Mouse (Mus musculus) stomach, embryonic 16.5 days (tissue): ENCODE measurements at regions not wholly inside any gene's neighbourhood (a gene's known extent, or its start where the extent isn't known, plus 50 kb on each side); places are given as distances from the start of the nearest gene placed in this dataset.

ENCODE experiments used
- ATAC-seq: fragments of 200-750 bp; cut with Nextera tagmentation; 2 replicates; pipeline ENCODE4 v1.8.0; 2017; ENCODE audit warnings: moderate number of reproducible peaks, moderate TSS enrichment; ENCODE audit not compliant: insufficient read depth, low FRiP score
- H3K27ac ChIP-seq: fragments of 300-500 bp; sonication (generic); 2 replicates; pipeline ENCODE4 v1.5.1; 2014; ENCODE audit warnings: low read length
- H3K27me3 ChIP-seq: fragments of 300-500 bp; sonication (generic); 2 replicates; pipeline ENCODE4 v1.6.1; 2014; ENCODE audit warnings: low read length, control low read depth, mixed read lengths; ENCODE audit not compliant: control insufficient read depth, insufficient read depth
- H3K36me3 ChIP-seq: fragments of 300-500 bp; sonication (generic); 2 replicates; pipeline ENCODE4 v1.6.1; 2014; ENCODE audit warnings: low read length; ENCODE audit not compliant: control insufficient read depth, insufficient read depth
- H3K4me1 ChIP-seq: fragments of 300-500 bp; sonication (generic); 2 replicates; pipeline ENCODE4 v1.6.1; 2014; ENCODE audit warnings: low read length, control low read depth, mixed read lengths; ENCODE audit not compliant: control insufficient read depth, insufficient read depth
- H3K4me2 ChIP-seq: fragments of 300-500 bp; sonication (generic); 2 replicates; pipeline ENCODE4 v1.6.1; 2014; ENCODE audit warnings: low read depth, low read length, mixed read lengths
- H3K4me3 ChIP-seq: fragments of 300-500 bp; sonication (generic); replicated peaks from 2 replicates; pipeline ENCODE4 v1.5.1; 2014; ENCODE audit warnings: mild to moderate bottlenecking, low read length
- H3K9ac ChIP-seq: fragments of 300-500 bp; sonication (generic); 2 replicates; pipeline ENCODE4 v1.6.1; 2014; ENCODE audit warnings: low read length
- H3K9me3 ChIP-seq: fragments of 300-500 bp; sonication (generic); replicated peaks from 2 replicates; pipeline ENCODE4 v1.6.1; 2016; ENCODE audit warnings: low read length, control low read depth; ENCODE audit not compliant: control insufficient read depth
- WGBS: fragments of 180-500 bp; shearing (Covaris S2); extraction: QIAGEN DNeasy Blood & Tissue Kit; methylation state at CpG from one replicate; pipeline ENCODE4 v1.1.7; 2014; 5-methylcytosine and 5-hydroxymethylcytosine counted together

GRCm38 (mm10) chr1:126931093-126931492 lies 100.5 kb upstream of the Nckap5 start:
- H3K9ac ChIP-seq: no peak overlapping the region
- H3K4me2 ChIP-seq: no peak overlapping the region
- H3K36me3 ChIP-seq: no peaks in the 10 kb centered on the region
- no peaks in the 10 kb centered on the region for H3K4me1 ChIP-seq
- no peak for ATAC-seq
- no peak overlapping the region for H3K4me3 ChIP-seq
- WGBS: 69% methylated on average over 10 of the region's 10 CpGs
- no peaks in the 10 kb centered on the region for H3K27me3 ChIP-seq
- no peaks in the 10 kb centered on the region for H3K9me3 ChIP-seq
- H3K27ac ChIP-seq: no peak overlapping the region

GRCm38 (mm10) chr1:126930611-126931010 lies 100.0 kb upstream of the Nckap5 start:
- Histone ChIP-seq H3K4me3 (no peak overlapping the region), H3K36me3 (no peaks in the 10 kb centered on the region), H3K9me3 (no peaks in the 10 kb centered on the region), H3K4me2 (no peak overlapping the region), H3K4me1 (no peaks in the 10 kb centered on the region), H3K27ac (no peak overlapping the region), H3K27me3 (no peaks in the 10 kb centered on the region), H3K9ac (no peak overlapping the region)
- no peak for ATAC-seq
- WGBS: 81% methylated on average over 14 of the region's 14 CpGs

GRCm38 (mm10) chr1:126929666-126930065 lies 99.1 kb upstream of the Nckap5 start:
- no peak overlapping the region for H3K27ac ChIP-seq
- no peak overlapping the region for H3K4me3 ChIP-seq
- 0 out of 2 replicates have a peak, but pooled peaks cover 4% of the 10 kb centered on the region for H3K4me1 ChIP-seq
- H3K27me3 ChIP-seq: no peaks in the 10 kb centered on the region
- WGBS: 72% methylated on average over 4 of the region's 4 CpGs
- ATAC-seq: no peak
- no peak overlapping the region for H3K4me2 ChIP-seq
- H3K9me3 ChIP-seq: no peaks in the 10 kb centered on the region
- H3K36me3 ChIP-seq: no peaks in the 10 kb centered on the region
- no peak overlapping the region for H3K9ac ChIP-seq

- no peak overlapping the region for H3K4me2 ChIP-seq
- no peaks in the 10 kb centered on the region for H3K36me3 ChIP-seq
- no peak overlapping the region for H3K4me3 ChIP-seq
- H3K4me1 ChIP-seq: 0 out of 2 replicates have a peak, but pooled peaks cover 4% of the 10 kb centered on the region
- no peaks in the 10 kb centered on the region for H3K27me3 ChIP-seq
- H3K9me3 ChIP-seq: no peaks in the 10 kb centered on the region
- no peak overlapping the region for H3K27ac ChIP-seq
- H3K9ac ChIP-seq: no peak overlapping the region
- no peak for ATAC-seq
- WGBS: 65% methylated on average over 7 of the region's 7 CpGs
Observed at GRCm38 (mm10) chr1:126928186-126928585, 97.6 kb upstream of the Nckap5 start.

- H3K27ac ChIP-seq: no peak overlapping the region
- H3K9me3 ChIP-seq: no peaks in the 10 kb centered on the region
- H3K4me3 ChIP-seq: no peak overlapping the region
- H3K4me2 ChIP-seq: no peak overlapping the region
- 0 out of 2 replicates have a peak, but pooled peaks cover 4% of the 10 kb centered on the region for H3K4me1 ChIP-seq
- WGBS: 63% methylated on average over 12 of the region's 12 CpGs
- no peak for ATAC-seq
- H3K9ac ChIP-seq: no peak overlapping the region
- no peaks in the 10 kb centered on the region for H3K36me3 ChIP-seq
- H3K27me3 ChIP-seq: no peaks in the 10 kb centered on the region
Observed at GRCm38 (mm10) chr1:126925150-126926035, 94.8 kb upstream of the Nckap5 start.

- Histone ChIP-seq H3K4me1 (0 out of 2 replicates have a peak, but pooled peaks cover 4% of the 10 kb centered on the region), H3K36me3 (no peaks in the 10 kb centered on the region), H3K27me3 (no peaks in the 10 kb centered on the region), H3K9me3 (no peaks in the 10 kb centered on the region), H3K4me2 (no peak overlapping the region), H3K4me3 (no peak overlapping the region), H3K27ac (no peak overlapping the region), H3K9ac (no peak overlapping the region)
- ATAC-seq: no peak
- 82% methylated on average over 4 of the region's 4 CpGs for WGBS
Observed at GRCm38 (mm10) chr1:126923981-126924380, 93.4 kb upstream of the Nckap5 start.

GRCm38 (mm10) chr1:126922231-126922630 lies 91.6 kb upstream of the Nckap5 start:
- Histone ChIP-seq H3K4me1 (0 out of 2 replicates have a peak, but pooled peaks cover 4% of the 10 kb centered on the region), H3K4me2 (no peak overlapping the region), H3K4me3 (no peak overlapping the region), H3K9ac (no peak overlapping the region), H3K36me3 (no peaks in the 10 kb centered on the region), H3K27ac (no peak overlapping the region), H3K9me3 (no peaks in the 10 kb centered on the region), H3K27me3 (no peaks in the 10 kb centered on the region)
- WGBS: 92% methylated on average over 4 of the region's 4 CpGs
- ATAC-seq: no peak

GRCm38 (mm10) chr1:126918876-126919275 lies 88.3 kb upstream of the Nckap5 start:
- Histone ChIP-seq H3K4me1 (no peaks in the 10 kb centered on the region), H3K27ac (no peak overlapping the region)
- ATAC-seq: no peak

GRCm38 (mm10) chr1:126917872-126918271 lies 87.3 kb upstream of the Nckap5 start:
- Histone ChIP-seq H3K9ac (no peak overlapping the region), H3K36me3 (no peaks in the 10 kb centered on the region), H3K4me2 (no peak overlapping the region), H3K4me1 (no peaks in the 10 kb centered on the region), H3K27ac (peak overlapping the region; percentile 31; the same call in 1 of the 2 replicates), H3K27me3 (no peaks in the 10 kb centered on the region), H3K9me3 (no peaks in the 10 kb centered on the region), H3K4me3 (no peak overlapping the region)
- ATAC-seq: peak; percentile 50; the same call in 1 of the 2 replicates
- 32% methylated on average over 6 of the region's 6 CpGs for WGBS

More at GRCm38 (mm10) chr1:126918876-126919275, 88.3 kb upstream of the Nckap5 start:
- no peak overlapping the region for H3K4me3 ChIP-seq
- H3K9me3 ChIP-seq: no peaks in the 10 kb centered on the region
- no peak overlapping the region for H3K9ac ChIP-seq
- no peaks in the 10 kb centered on the region for H3K36me3 ChIP-seq
- no peak overlapping the region for H3K4me2 ChIP-seq
- H3K27me3 ChIP-seq: no peaks in the 10 kb centered on the region
- 53% methylated on average over 1 of the region's 1 CpGs for WGBS
